Mouse (Mus musculus): ENCODE measurements at regions not wholly inside any gene's neighbourhood (a gene's known extent, or its start where the extent isn't known, plus 50 kb on each side); places are given as distances from the start of the nearest gene placed in this dataset.

DNA sequence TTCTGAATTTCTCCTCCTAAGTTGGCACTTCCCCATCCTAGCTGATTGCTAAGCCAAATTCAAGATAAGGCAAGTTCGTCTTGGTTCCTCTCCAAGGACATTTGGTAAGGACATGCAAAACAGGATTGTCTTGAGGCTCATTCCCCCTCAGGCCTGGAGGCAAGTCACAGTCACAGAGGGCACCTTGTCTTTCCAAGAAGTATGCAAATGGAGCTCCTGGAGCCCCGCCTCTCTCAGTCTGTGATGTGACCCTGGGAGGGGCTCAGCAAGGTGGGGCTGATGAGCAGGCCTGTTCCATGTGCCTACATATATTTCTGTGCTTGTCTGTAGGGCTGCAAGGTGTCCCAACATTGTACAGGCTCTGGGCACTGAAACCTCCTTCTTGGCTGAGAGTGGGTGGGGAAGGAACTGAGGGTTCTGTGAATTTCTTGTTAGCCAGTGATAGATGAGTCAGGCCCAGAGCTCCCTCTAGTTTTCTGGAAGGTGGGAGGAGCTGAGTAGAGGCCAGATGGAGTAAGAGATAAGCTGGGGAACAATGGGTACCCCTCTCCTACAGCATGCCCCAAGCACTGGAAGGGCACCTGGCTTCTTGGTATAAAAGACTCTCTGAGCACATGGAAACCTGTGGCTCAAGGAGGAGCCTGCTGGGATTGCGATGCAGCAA is 120.5 kb upstream of the Irx3 start:
- no peak for TF ChIP-seq POLR2A (IDR thresholded peaks at IDR 0.05; ENCODE audit: borderline replicate concordance, extremely low read depth, insufficient read depth, insufficient read length, poor library complexity, severe bottlenecking)
- no peak for TF ChIP-seq CTCF (IDR thresholded peaks at IDR 0.05; ENCODE audit: borderline replicate concordance, extremely low read depth, insufficient read depth, insufficient read length)

All from brain, embryonic 14.5 days (tissue).